Mouse (Mus musculus): Measurements from ENCODE around the gene Nr2f2.

The Nr2f2 gene

GRCm38 (mm10) chr7:70350781-70351551, 15.6 kb downstream of the Nr2f2 start:
- no peak for DNase-seq (ENCODE audit: low spot score in 2 of 2)

GRCm38 (mm10) chr7:70349981-70350670, 16.4 kb downstream of the Nr2f2 start:
- no peak for DNase-seq (ENCODE audit: low spot score in 2 of 2)

- DNase-seq (ENCODE audit: low spot score in 2 of 2): no peak
Measured at GRCm38 (mm10) chr7:70348977-70349615, 17.4 kb downstream of the Nr2f2 start.

- DNase-seq (ENCODE audit: low spot score in 2 of 2): no peak
Measured at GRCm38 (mm10) chr7:70348064-70348976, 18.2 kb downstream of the Nr2f2 start.

GRCm38 (mm10) chr7:70347618-70347958, 18.9 kb downstream of the Nr2f2 start:
- DNase-seq (ENCODE audit: low spot score in 2 of 2): no peak

- DNase-seq (ENCODE audit: low spot score in 2 of 2): no peak
Measured at GRCm38 (mm10) chr7:70346951-70347617, 19.5 kb downstream of the Nr2f2 start.

- DNase-seq (ENCODE audit: low spot score in 2 of 2): no peak
Measured at GRCm38 (mm10) chr7:70346010-70346536, 20.5 kb downstream of the Nr2f2 start.

- DNase-seq (ENCODE audit: low spot score in 2 of 2): no peak
Measured at GRCm38 (mm10) chr7:70343426-70343825, 23.1 kb downstream of the Nr2f2 start.

DNA sequence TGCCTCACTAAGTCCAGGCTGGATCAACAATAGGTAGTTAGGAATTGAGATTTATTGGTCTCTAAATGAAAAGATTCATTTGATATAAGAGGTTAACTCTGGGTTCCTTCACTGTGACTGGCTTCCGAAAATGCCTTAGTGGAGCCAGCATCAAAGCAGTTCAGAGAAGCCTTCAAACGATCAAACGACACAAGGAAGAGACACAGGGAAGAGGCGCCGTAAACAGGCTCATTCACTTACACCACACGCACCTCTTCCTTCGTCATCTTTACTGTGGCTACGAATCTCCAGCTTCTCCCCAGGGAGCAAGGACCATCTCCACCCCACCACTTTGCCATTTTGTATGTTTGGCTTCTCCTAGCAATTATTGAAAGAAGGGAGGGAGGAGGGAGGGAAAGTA, 23.8 kb downstream of the Nr2f2 start:
- DNase-seq (ENCODE audit: low spot score in 2 of 2): no peak

GRCm38 (mm10) chr7:70342076-70342475, 24.5 kb downstream of the Nr2f2 start:
- no peak for DNase-seq (ENCODE audit: low spot score in 2 of 2)

- no peak for DNase-seq (ENCODE audit: low spot score in 2 of 2)
Measured at GRCm38 (mm10) chr7:70339998-70340630, 26.4 kb downstream of the Nr2f2 start.

GRCm38 (mm10) chr7:70338265-70338640, 28.3 kb downstream of the Nr2f2 start:
- DNase-seq (ENCODE audit: low spot score in 2 of 2): no peak

DNA sequence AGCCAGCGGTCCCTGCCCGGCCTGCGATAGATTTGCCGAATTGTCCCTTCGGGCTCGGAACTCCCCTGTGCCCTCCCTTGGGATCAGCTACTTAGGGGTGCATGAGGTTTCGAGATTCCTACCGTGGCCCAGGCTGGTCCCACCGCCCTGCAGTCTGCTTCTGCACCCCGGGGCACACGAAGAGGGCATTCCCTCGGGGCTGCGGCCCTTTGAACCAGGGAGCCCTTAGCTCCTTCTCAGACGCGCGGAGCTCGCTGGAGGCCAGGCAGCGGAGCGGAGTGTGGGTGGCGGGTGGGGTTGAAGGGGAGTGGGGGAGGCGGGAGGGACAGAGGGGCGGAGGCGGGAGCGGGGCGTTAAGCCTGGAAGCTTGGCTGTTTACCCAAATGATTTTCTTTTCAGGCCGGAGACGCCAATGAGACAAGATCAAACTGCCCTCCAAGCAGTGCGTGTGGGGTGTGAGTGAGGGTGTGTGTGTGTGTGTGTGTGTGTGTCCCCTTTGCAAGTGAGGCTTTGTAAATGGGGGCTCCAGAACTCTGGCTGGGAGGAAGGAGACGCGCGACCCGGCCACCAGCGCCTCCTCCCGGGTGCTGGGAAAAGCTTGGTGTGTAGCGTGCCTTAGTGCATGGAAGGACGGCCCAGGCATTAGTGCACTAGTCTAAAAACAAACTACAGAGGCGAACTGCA, 28.8 kb downstream of the Nr2f2 start:
- no peak for DNase-seq (ENCODE audit: low spot score in 2 of 2)

GRCm38 (mm10) chr7:70336571-70337240, 29.8 kb downstream of the Nr2f2 start:
- no peak for DNase-seq (ENCODE audit: low spot score in 2 of 2)

DNA sequence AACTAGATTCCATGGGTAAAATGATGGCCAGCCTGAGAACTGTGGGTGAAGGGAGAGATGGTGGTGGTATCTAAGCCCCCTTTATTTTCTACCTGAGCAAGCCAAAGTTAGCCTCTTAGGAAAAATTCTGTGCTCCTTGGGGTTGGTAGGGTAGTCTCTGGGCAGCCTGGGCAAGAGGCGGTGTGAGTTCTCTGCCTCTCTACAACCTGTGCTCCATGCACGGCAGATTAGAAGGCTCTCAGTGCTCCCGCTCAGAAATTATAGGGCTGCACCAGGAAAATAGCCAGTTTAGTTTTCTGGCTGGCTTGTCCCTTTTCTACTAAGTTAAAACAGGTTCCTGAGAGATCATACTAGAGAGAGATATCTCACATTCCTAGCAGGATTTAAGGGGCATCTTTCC, 30.4 kb downstream of the Nr2f2 start:
- DNase-seq (ENCODE audit: low spot score in 2 of 2): no peak

DNA sequence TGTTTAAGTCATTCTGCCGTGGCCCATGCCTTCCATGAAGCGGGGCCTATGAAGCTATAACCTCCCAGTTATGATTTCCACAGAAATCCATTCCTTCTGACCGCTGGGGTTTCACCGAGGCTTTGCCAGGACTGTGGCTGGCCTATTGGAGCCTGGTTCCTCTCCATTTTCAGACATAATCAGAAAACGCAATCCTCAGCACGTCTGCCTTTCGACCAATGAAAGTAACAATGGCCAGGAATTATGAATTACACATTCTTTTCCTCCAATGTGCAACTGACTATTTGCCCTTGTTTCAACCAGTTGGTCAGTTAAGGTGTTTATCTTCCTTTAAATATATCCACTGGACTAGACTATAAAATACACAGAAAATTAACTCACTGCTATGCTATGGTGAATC, 31.1 kb downstream of the Nr2f2 start:
- DNase-seq (ENCODE audit: low spot score in 2 of 2): no peak

GRCm38 (mm10) chr7:70334836-70335235, 31.7 kb downstream of the Nr2f2 start:
- DNase-seq (ENCODE audit: low spot score in 2 of 2): no peak

- no peak for DNase-seq (ENCODE audit: low spot score in 2 of 2)
Measured at GRCm38 (mm10) chr7:70333851-70334250, 32.7 kb downstream of the Nr2f2 start.

DNA sequence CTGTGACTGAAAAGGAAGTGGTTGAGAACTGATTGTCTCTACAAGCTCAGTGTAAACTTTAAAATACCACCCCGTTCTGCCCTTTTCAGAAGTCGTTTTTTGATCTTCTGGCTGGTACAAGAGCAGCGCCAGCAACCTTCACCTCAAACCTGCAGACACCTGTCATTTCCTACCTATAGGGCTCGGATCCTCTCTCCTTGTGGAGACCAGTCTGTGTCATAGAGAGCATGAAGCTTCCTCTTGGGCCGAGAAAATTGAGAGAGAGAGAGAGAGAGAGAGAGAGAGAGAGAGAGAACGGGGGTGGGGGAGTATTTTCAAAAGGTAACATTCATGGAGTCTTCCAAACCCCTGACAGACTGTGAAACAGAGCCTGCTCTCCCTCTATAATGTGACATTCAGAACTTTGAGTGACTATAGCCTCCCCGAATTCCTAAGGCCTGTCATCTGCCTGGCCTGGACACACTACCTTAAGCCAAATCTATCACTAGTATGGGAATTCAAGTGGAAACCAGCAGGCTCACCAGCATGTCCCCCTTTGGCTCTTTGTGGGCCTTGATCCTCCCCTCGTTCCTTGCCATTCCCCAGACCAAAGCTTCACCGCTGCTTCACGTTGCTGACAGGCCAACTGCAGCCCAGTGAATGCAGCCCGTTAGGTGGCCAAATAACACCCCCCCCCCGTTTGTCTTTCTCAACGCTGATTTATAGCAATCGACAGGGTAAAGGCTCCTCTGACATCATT, 33.4 kb downstream of the Nr2f2 start:
- DNase-seq (ENCODE audit: low spot score in 2 of 2): no peak

Data from natural killer cell, adult 2 months (primary cell).